Mouse (Mus musculus) c-Kit-positive CD71-positive TER-119-positive erythroid progenitor cells, embryonic 14.5 days (primary cell): ENCODE results near the gene Hmgcs1.
"Not testable (repeated sequence)": the region's sequence is repeated elsewhere in the genome, so short reads cannot be mapped to it uniquely, and the experiment has no call there.

Experiments used
- DNase-seq: peaks from one replicate; pipeline ENCODE4 v3.0.0-alpha.2; 2013; ENCODE audit warnings: low spot score

Gene Hmgcs1

GRCm38 (mm10) chr13:119706278-119706880 is 16.2 kb downstream of the Hmgcs1 start:
- not testable (repeated sequence) for DNase-seq

GRCm38 (mm10) chr13:119706953-119707352 is 16.8 kb downstream of the Hmgcs1 start:
- no peak for DNase-seq

GRCm38 (mm10) chr13:119707906-119708305 is 17.7 kb downstream of the Hmgcs1 start:
- DNase-seq: no peak

GRCm38 (mm10) chr13:119708941-119709340 is 18.8 kb downstream of the Hmgcs1 start:
- no peak for DNase-seq

- no peak for DNase-seq
These were observed 19.4 kb downstream of the Hmgcs1 start for GRCm38 (mm10) chr13:119709388-119710267.

GRCm38 (mm10) chr13:119710268-119710610 is 20.1 kb downstream of the Hmgcs1 start:
- no peak for DNase-seq

- no peak for DNase-seq
These were observed 22.3 kb downstream of the Hmgcs1 start for GRCm38 (mm10) chr13:119712463-119712862.

GRCm38 (mm10) chr13:119713107-119713787 is 23.1 kb downstream of the Hmgcs1 start:
- no peak for DNase-seq

GRCm38 (mm10) chr13:119713821-119714220 is 23.6 kb downstream of the Hmgcs1 start:
- DNase-seq: no peak

- no peak for DNase-seq
These were observed 25.9 kb downstream of the Hmgcs1 start for GRCm38 (mm10) chr13:119716105-119716504.

- DNase-seq: no peak
These were observed 32.3 kb downstream of the Hmgcs1 start for GRCm38 (mm10) chr13:119722447-119722846.

GRCm38 (mm10) chr13:119723368-119723767 is 33.2 kb downstream of the Hmgcs1 start:
- no peak for DNase-seq

- DNase-seq: no peak
These were observed 34.4 kb downstream of the Hmgcs1 start for GRCm38 (mm10) chr13:119724541-119724940.

- no peak for DNase-seq
These were observed 37.6 kb downstream of the Hmgcs1 start for GRCm38 (mm10) chr13:119727608-119728387.

- DNase-seq: no peak
These were observed 39.2 kb downstream of the Hmgcs1 start for GRCm38 (mm10) chr13:119729406-119729805.

- no peak for DNase-seq
These were observed 41.3 kb downstream of the Hmgcs1 start for GRCm38 (mm10) chr13:119731448-119731847.

GRCm38 (mm10) chr13:119741390-119742237 is 51.4 kb downstream of the Hmgcs1 start:
- no peak for DNase-seq

- no peak for DNase-seq
These were observed 52.7 kb downstream of the Hmgcs1 start for GRCm38 (mm10) chr13:119742711-119743415.

- DNase-seq: no peak
These were observed 53.3 kb downstream of the Hmgcs1 start for GRCm38 (mm10) chr13:119743470-119743869.

- DNase-seq: no peak
These were observed 56.8 kb downstream of the Hmgcs1 start for GRCm38 (mm10) chr13:119746930-119747329.
